Mouse (Mus musculus): ENCODE results near the gene Pgm1.

Gene Pgm1

GRCm38 (mm10) chr4:100011563-100011962 lies 82.3 kb downstream of the Pgm1 start:
- DNase-seq (ENCODE audit: low spot score in 2 of 2) = no peak

- no peak for DNase-seq (ENCODE audit: low spot score in 2 of 2)
Measured at GRCm38 (mm10) chr4:100012361-100013035, 83.3 kb downstream of the Pgm1 start.

DNA sequence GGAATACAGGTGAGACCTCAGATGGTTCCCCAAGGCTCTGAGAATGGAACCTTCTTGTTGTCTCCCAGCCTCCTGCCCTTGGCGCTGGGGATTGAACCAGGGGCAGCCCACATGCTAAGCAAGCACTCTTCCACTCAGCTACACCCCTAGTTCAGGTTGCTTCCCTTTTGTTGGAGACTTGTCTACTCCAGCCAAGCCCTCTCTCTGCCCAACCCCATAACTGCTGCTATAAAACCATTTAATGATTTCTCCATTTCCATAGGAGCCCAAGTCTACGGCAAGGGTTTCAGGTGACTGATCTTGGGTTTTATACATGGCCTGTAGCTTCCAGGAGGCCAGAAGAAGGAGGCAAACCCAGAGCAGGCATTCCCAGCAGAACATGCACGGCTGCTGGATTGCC lies 98.6 kb downstream of the Pgm1 start:
- no peak for DNase-seq (ENCODE audit: low spot score in 2 of 2)

GRCm38 (mm10) chr4:100028641-100029040 lies 99.4 kb downstream of the Pgm1 start:
- DNase-seq (ENCODE audit: low spot score in 2 of 2) = peak; percentile 62 to 65

GRCm38 (mm10) chr4:100031270-100031669 lies 102.1 kb downstream of the Pgm1 start:
- DNase-seq (ENCODE audit: low spot score in 2 of 2) = no peak

GRCm38 (mm10) chr4:100032608-100033007 lies 103.4 kb downstream of the Pgm1 start:
- no peak for DNase-seq (ENCODE audit: low spot score in 2 of 2)

DNA sequence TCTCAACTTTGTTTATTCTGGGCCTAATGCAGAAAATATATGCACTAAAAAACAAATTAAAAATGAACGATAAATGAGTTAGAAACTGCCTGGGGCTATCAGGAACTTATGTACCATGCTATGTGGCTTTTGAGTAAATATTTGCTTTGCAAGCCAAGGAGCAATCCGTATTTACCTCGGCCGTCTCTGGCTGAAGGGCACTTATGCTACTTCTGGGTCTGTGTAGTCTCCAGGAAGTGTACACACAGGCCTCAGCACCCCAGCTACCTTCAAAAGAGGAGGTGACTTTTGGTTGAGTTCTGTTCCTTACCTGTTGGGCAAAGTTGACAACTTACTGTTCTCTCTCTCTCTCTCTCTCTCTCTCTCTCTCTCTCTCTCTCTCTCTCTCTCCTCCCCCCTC lies 104.7 kb downstream of the Pgm1 start:
- DNase-seq (ENCODE audit: low spot score in 2 of 2) = no peak

- DNase-seq (ENCODE audit: low spot score in 2 of 2) = no peak
Measured at GRCm38 (mm10) chr4:100034971-100035370, 105.8 kb downstream of the Pgm1 start.

GRCm38 (mm10) chr4:100035919-100036554 lies 106.8 kb downstream of the Pgm1 start:
- DNase-seq (ENCODE audit: low spot score in 2 of 2) = no peak

All from frontal cortex, postnatal 25 days (tissue).